Mouse (Mus musculus) cerebellum, adult 11-12 months (tissue): ENCODE results near the gene Zgpat.

Source experiments
- DNase-seq: peaks from one replicate; pipeline ENCODE4 v3.0.0; 2022

Gene Zgpat

DNA sequence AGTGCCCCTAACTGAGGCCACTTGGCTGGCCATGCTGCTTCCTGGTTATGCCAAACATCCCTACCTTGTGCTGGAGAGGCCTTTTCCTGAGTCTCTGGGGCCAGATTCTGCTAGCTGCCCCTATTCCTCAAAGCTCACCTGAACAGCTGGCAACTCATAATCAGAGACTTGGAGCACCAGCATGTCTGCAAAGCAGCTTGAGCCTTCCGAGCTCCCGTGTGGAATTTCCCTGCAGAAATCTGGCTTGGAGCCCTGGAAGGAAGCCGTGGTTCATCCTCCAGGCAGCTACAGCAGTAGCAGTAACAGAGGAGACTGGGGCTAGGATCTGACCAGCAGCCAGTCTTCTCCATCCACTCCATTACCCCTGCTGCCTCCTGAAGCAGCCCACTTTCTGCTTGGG, 21.2 kb downstream of the Zgpat start:
- DNase-seq = peak; percentile 90

DNA sequence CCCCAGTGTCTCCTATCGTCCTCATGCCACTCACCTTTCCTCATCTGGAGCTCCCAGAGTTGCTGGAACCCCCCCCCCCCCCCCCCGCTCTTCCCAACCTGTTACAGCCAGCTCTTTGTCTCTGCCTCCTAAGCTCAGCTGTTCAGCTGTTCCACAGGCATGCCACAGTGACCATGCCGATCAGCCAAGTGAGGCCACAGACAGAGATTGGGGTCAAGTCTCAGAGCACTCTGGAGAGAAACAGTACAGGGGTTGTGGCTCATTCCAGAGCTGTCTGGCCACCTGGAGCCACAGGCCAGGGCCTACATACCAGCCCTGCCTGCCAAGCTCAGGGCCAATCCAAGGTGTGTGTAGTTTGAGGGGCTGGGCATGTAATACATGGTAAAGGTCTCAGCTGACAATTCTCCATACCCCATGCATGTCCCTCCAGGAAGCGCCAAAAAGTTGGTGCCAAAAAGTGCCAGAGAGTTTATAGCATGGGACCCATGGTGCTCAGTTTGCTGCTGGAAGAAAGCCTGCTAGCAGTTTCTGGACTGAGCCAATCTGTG, 22.0 kb downstream of the Zgpat start:
- no peak for DNase-seq

DNA sequence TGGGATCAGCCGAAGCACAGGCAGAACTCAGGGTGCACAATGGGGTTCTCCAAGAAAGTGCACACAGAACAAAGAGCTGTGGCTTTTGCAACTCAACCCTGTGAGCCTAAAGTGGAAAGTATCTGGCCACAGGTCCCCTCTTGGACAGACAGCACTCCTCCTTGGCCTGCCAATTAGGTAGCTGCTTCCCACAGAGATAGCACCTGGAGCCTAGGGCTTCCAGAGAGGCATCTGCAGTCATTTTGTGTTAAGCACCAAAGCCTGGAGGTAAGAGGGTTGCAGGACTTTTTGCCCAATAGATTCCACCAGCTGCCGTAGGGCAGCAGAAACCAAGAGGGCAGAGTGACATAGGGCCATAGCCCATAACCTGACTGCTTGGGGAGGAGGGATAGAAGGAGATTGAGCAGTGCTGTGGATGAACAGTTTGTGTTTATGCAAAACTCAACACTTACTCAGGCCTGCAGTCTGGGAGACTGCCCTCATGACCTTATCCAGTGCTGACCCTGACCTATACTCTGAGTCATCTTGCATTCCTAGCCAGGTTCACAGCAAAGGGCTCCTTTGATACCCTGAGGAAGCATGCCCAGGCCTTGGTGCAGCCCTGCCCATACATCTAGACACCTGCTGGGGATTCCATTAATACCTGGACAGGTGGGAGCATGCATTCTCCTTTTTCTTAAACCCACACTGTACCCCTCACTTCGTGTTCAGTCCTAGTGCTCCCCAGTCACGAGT, 25.6 kb downstream of the Zgpat start:
- DNase-seq = peak; percentile 80

DNA sequence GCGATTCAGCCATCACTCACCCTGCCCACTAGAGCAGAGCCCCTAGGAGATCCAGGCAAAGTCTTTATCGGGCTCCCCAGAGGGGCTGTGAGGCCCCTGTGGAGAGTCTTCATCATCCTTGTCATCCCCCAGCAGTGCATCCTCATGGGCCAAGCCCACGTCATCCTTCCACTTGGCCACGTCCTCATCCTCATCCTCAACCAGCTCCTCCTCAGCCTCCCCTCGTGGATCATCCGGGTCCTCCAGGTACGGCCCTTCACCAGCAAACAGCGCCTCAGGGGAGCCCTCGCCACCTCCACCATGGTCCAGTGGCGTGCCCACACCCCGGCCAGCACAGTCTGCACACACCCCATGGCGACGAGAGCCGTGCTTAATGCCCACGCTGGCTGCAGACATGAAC, 26.3 kb downstream of the Zgpat start:
- peak; percentile 37 for DNase-seq

DNA sequence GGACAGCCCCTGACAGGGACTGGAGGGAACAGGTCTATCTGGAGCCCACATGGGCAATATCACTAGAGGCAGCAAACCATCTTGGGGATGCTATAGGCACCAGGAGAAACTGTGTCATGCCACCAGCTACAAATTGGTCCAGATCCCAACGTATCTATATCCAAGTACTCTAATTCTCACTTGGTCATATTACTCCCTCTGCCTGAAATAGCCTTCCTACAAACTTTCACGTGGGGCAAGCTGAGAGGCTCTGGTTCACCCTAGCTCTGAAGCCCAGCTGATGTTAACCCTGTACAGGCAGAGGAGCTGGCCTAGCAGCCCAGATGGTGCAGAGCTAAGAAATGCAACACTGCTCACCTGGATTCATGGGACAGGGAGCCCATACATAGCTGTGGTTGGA, 26.8 kb downstream of the Zgpat start:
- DNase-seq = no peak

DNA sequence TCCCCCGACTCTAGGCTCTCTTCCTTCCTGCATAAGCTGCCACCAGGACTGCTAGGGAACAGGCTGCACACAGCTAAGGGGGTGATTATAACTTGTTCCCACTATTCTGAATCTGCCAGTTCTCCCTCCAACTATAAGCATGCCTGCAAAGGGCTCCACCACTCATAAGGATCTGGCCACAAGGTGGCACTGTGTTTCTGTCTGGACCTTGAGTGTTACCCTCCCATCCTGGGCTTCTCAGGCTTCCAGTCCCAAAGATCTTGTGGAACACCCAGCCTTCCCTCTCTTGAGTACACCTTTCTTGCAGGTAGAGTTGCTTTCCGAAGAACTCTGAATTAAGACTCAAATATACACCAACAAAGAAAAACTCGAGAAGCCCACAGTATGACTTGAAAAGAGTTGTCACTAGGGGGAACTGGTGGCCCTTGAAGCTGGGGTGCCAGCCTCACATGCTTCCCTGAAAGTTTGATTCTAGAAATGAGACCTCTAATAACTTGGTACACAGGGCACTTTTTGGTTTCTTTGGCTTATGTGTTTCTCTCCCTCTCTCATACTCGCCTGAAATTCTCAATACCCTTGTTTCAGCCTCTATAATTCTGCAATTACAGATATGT, 28.0 kb downstream of the Zgpat start:
- peak; percentile 80 for DNase-seq

DNA sequence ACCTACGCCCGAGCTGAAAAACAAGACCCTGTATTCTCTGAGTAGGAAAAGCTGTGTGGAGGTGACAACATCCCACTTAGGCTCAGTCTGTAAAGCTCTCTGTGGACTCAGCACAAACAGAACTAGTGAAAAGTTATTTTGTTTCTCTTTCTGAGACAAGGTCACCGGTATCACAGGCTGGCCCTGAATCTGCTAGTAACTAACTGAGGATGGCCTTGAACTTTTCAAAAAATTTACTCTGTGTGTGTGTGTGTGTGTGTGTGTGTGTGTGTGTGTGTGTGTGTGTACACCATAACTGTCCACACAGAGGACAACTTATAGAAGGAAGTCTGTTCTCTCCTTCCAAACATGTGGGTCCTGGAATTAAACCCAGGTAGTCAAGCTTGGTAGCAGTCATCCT, 29.4 kb downstream of the Zgpat start:
- DNase-seq = no peak

DNA sequence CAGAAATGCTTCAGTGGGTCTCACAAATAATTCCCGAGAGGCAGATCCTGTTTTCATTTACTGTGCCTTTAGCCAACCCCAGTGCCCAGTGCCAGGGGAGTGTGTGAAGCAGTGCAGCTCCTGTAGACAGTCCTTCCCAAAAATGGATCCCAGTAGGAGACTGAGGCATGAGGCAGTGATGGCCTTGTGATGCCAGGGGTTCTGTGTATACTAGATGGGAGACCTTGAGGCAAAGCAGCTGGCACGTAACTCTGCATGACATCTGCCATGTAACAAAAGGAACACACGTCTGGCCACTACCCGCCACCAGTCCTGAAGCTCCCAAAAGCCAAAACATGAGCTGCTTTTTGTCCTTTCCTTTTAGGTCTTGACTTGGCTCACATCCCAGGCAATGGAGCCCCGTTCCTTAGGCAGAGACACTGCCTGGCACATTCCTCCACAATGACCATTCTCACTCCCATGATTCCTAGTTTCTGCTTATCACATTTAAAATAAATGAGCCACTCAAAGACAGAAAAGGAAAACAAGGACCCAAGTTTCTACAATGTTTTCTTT, 32.6 kb downstream of the Zgpat start:
- DNase-seq = no peak

DNA sequence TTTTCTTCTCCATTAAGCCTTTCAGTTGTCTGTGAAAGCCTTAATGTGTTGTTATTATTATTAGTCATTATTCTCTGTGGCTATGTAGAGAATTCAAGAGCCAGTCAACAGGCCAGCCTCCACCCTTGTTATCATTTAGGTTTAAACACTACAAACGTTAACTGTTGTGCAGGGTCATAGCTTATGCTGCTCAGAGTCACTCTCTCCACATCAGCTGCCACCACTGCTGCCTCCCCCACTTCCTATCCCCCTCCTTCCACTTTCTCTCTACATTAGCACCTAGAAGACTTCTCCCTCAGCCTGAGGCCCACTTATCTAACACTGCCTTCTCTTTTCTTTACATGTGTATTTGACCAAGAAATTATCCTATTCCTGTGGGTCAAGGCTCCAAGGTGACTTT, 36.8 kb downstream of the Zgpat start:
- no peak for DNase-seq

DNA sequence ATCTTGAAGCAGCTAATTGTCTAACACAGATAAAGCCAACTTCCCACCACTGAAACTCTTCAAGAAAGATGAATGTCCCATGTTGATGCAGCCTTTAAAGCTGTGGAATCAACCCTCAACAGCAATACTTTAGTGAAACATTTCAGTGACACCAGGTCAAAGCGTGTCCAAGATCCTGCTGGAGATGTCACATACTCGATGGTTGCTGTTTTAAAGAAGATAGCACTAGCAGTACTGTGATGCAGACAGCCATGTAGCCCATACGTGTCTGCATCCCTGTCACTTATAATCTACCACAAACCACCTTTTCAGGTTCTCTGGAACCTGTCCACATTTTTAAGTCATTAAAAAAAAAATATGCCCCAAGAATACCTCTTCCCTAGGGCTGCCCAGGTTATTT, 39.0 kb downstream of the Zgpat start:
- no peak for DNase-seq

DNA sequence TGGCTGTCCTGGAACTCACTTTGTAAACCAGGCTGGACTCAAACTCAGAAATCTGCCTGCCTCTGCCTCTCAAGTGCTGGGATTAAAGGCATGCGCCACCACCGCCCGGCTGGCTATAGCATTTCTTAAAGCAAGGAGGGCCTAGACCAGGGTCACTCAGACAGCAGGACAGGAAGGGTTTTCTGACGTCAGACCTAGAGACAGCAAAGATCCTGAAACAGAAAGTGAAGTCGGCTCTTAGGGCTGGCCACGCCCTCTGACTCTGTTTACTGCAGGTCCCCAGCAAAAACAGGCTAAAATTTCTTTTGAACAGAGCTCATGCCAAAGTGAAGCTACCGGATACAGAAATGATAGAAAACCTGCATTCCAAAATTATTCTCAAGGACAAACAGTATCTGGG, 44.9 kb downstream of the Zgpat start:
- no peak for DNase-seq

DNA sequence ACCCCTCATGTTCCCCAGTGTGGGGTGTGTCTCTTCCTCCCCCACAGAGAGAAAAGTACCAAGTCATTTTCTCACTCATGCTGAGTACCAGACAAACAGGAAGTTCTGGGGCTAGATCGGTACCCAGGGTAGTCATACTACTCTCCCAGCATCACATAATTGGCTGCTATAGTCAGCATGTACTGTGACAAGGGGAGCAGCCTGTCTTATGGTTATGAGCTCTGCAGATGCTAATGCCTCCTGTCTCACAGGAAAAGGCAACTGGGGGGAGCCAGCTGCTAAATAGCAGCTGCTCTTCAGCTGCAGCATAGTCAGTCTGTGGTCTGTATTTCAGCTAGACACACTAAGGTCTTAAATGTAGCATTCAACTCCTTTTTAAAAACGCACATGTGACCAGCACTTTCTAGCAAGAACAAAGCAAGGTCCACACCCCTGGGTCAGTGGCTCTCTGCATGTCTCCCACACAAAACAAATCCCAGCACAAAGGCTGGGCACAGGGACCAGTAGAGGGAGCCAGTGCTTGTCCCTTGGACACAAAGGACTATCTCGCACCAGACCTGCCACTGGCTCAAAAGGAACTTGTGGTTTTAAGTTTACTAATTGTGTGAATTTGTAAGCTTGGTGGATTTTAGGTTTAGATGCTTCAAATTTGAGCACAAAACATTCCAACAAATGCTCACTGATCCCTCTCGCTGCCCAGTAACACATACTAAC, 46.2 kb downstream of the Zgpat start:
- DNase-seq = peak; percentile 52

DNA sequence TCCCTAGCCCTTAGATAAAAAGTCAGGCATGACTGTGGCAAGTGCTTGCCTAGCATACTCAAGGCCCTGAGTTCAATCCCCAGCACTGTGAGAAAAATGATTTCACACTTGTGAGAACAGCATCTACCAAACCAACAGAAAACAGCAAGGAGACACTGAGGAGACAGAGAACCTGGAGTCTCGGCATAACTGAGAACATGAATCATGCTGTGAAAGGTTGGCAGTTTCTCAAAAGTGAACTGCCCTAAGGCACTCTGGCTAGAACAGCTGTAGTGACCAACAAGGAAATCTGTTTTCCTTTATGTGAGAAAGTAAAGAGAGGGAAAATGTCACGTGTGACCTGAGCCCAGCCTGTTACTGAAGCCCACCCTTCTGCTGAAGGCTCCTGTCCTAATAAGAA, 48.4 kb downstream of the Zgpat start:
- no peak for DNase-seq

DNA sequence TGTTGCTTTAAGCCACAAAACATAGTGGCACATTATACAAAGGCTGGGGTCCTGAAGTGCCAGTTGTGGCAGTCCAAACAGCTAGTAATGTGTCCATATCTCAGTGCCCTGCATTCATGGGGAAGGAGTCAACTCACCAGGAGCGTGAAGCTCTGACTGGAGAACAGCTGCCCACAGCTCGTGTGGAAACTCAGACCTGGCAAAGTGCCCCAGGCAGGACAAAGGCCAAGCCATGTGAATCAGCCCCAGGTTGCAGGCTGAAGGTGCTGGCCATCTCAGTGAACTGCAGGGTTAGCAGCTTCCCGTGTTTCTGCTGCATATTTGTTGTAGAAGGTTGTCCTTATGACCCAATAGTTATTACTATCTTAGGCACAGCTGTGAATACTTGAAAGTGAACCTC, 51.2 kb downstream of the Zgpat start:
- peak; percentile 77 for DNase-seq

DNA sequence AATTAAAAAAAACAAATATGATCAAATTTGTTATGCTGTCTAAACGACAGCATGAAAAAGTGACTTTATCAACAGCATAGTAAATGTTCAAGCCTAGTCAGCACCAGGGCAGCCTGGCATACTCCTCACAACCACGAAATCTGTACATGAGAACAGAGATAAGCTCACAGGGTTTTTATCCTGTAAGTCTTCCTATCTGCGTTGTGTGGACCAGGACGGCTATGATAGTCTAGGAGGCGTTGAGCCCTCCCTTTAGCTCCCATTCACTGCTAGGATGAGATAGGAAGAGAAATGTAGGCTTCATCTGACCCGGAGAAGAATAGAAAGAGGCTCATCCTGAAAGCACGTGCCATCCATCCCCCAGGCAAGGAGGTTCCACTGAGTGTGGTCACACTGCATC, 54.6 kb downstream of the Zgpat start:
- DNase-seq = no peak

DNA sequence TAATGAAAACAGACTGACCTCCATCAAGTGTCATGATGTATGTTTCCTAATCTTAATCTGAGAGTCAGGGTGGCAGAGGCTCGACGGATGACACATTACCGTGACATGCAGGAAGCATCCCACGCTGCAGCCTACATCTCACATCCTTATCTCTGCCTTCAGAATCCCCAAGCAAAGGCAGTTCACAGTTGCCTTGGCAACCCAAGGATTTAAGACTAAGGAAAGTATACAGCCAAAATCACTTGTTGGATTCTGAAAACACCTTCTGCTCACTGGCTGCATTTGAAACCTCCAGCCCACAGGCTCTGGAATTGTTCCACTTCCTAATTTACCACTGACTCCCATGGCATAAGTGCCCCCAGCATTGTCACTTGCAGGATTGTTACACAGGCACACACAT, 55.7 kb downstream of the Zgpat start:
- DNase-seq = no peak

DNA sequence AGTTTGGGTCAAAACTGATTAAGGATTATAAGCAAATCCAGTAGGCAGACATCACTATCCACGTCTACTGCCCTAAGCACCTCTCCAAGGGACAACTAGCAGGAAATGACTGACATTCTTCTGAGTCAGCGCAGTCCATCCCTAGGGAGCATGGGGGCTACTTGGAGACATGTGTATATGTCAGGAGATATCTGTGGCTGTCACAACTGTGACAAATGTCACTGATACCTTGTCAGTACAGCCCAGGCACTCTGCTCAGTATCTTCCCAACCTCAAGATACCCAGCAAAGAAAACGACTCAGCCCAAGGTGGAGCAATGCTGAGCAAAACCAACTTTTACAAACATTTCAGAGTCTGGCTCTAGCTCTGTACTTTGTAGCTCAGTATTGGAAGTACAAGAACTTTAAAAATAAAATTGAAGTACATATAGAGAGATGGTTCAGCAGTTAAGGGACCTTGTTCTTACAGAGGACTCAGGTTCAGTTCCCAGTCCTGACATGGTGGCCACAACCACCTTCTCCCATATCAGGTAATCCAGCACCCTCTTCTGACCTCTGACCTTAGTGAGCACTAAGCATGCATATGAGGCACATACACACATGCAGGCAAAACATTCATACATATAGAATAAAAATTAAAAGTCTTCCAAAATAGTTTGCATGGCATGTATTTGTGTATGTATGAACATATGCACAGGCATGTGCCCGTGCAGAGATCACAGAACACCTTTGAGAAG, 56.3 kb downstream of the Zgpat start:
- no peak for DNase-seq

DNA sequence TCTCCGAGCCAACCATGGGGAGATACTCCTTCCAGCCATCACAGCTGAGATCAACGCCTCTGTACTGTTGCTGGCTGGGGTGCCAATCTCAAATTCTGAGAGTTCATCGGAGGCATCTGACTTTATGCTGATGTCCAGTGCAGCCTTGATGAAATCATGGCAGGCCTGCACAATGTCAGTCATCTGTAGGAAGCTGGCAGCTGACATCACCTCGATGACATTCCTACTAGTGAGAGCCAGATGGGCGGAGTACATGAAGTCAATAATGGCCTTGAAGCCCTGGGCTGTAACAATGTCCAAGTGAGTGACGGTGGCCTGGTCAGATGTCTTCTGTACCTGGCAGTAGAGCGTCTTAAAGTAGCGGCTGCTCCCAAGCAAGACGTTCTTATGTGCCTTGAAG, 59.1 kb downstream of the Zgpat start:
- DNase-seq = no peak
